Mouse (Mus musculus): Measurements from ENCODE around the gene Bricd5.

DNA sequence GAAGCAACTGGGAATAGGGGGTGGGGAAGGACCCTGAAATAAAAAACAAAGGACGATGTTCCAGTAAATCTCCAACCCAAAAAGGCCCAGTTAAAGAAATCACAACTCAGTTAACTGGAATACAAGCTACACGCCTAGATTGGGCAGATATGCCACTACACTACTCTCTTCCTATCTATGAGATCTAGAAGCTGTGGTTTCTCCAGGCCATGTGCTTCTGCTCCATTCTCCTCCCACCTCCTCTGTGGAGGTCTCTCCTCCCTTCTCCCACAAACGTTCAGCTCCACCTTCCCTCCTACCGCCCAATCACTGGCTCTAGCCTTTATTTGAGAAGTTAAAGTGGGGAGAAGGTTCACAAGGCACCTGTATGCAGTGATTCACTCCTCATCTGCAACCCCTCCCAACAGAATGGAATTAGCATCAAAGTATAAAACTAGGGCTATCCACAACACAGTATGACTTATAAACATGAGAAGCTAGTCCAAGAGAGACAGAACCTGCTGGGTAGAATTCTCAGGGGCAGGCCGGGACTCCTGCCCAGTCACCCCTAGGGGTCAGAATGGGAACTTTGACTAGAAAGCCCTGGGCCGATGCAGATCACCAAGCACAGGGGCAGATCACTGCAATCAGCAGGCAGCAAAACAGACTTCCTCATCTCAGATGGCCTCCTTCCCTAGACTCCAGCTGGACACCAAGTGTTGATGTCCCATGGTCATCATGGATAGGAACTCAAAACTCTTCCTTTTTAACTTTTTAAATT lies 10.1 kb upstream of the Bricd5 start:
- no peak for TF ChIP-seq CTCF (IDR thresholded peaks at IDR 0.05; ENCODE audit: extremely low read depth, insufficient read depth, insufficient read length, insufficient replicate concordance)
- TF ChIP-seq POLR2A (IDR thresholded peaks at IDR 0.05; ENCODE audit: low read depth, low read length): no peak
